Mouse (Mus musculus) monocyte, adult 2 months (primary cell): Measurements from ENCODE around the gene Mmp27.

ENCODE experiments used
- DNase-seq, 2 experiments: peaks; one replicate each; pipeline ENCODE4 v3.0.0; 2022; ENCODE audit warnings: low spot score in 2 of 2, low read depth in 1 of 2

Gene Mmp27

DNA sequence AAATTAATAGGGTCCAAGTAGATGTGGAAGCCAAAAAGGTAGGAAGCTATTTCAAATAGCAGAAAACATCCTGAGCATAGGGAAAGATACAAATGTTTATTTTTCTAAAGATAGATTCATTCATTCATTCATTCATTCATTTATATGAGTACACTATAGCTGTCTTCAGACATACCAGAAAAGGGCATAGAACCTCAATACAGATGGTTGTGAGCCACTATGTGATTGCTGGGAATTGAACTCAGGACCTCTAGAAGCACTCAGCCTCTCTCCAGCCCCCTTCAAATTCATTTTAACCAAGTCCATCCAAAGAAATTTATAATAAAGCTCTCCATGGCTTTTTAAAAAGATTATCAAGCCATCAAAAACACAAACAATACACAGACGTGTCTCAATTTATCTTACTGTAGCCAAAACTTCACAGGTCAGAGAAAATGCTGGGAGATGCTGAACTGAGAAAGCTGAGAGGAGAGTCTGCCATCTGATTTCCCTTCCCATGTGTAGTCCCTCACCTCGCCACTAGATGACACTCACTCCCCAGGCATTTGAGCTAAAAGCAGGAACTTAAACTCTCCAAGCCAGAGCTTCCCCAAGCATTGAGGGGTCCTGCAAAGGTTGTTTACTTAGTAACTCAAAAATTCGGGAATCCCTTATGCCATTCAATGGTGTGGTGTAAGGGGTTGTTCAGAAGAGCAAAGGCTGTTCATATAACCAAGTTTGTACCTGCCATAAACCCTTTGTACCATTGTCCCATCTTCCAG is 32.0 kb downstream of the Mmp27 start:
- DNase-seq: peak; percentile 6 to 50

DNA sequence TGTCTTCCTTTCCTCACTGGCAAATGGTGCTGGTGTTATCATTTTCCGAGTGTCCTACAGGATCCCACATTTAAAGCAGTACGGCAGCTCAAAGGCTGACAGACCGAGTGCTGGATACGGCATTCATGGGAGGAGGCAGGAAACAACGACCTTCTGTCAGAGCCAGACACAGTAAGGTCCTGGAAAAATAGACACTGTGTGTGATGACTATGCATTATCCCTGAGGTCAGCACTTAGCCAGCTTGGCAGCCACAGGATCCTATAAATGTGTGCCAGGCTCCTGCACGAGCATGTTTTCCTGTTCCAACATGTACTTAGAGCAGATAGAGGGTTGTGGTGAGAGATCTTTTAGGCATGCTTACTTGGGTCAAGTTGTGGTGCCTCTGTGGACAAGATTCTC is 32.8 kb downstream of the Mmp27 start:
- DNase-seq: no peak

DNA sequence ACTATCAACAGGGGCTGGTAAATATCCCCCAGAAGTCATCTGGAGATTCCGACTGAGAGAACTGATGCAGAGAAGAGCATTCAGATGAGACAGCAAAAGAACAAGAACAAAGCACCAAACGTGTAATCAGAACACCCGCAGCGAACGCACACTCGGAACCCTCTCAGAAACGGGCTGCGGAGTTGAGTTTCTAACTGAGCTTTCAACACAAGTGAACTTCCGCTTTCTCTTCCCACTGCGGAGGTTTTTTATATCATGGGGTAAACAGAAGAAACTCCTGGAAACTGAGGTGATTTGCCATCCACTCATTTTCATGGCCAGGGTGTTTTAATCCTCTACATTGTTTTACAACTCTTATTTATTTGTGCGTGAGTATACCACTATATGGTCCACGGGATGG is 34.4 kb downstream of the Mmp27 start:
- no peak for DNase-seq

DNA sequence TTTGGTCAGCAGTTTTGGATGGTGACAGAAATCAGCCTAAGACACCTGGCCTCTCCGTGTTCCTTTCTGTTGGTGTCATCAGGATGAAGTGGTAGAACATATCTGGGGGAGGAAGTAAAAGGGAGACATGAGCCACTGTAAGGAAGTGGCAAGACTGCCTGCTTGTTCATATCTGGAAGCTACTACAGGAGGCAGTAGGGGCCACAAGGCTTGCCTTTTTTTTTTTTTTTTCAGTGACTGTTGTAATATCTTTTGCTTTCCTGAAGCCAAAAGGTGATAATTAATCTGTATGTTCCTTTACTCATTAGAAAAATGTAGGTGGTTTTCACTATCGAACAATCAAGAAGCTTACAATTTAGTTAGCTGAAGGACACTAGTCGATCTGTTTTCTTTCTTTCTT is 51.4 kb downstream of the Mmp27 start:
- DNase-seq: no peak

DNA sequence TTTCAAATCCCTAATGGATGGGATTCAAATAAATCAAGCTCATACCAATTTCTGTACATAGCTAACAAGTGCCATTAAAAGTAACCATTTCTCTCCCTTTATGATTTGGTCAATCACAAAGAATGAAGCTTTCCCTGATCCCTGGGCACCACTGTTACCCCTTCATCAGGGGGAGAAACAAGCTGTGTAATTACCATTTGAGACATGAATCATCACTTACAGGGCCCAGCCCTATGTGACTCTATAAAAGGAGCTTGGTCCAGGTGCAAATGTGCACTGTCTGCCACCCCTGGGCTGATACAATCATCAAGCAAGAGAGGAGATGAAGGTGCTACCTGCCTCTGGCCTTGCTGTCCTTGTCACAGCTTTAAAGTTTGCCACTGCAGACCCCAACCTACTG is 56.7 kb downstream of the Mmp27 start, which contains the start of gene Mmp20:
TSS of gene Mmp20 (plus strand) at position 301 of the 400 bp plus-strand sequence.
- no peak for DNase-seq
